Mouse (Mus musculus) thymus, postnatal 4 days (tissue): ENCODE data around the gene Mettl2.
A peak's percentile ranks its signal among the peaks of the same experiment; 100 is the strongest.
"Not testable (repeated sequence)": the region's sequence is repeated elsewhere in the genome, so short reads cannot be mapped to it uniquely, and the experiment has no call there.

ENCODE experiments used
- DNase-seq: peaks from one replicate; pipeline ENCODE4 v3.0.0; 2021

The Mettl2 gene

GRCm38 (mm10) chr11:105125735-105126519 is at the start of gene Mettl2:
Gene Mettl2, plus strand, starts transcription at chr11:105126425.
- DNase-seq = peak; percentile 89

GRCm38 (mm10) chr11:105112448-105112847 is 13.8 kb upstream of the Mettl2 start:
- DNase-seq = not testable (repeated sequence)

DNA sequence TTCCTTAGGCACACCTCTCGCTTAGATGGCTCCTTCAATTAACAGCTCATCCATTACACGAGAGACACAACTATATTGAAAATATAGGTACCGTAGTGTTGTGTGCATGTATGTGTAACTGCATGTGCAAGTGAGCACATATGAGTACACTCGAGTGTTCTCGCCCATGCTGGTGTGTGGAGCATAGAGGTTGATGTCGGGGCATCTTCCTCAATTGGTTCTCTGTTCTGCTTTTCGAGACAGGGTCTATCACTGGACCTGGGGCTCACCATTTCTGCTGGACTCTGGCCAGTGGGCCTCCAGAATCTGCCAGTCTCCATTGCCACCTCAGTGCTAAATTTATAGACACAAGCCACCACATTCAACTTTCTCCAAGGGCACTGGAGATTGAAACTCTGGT is 8.4 kb upstream of the Mettl2 start:
- no peak for DNase-seq

GRCm38 (mm10) chr11:105120551-105121061 is 5.6 kb upstream of the Mettl2 start:
- DNase-seq = no peak

DNA sequence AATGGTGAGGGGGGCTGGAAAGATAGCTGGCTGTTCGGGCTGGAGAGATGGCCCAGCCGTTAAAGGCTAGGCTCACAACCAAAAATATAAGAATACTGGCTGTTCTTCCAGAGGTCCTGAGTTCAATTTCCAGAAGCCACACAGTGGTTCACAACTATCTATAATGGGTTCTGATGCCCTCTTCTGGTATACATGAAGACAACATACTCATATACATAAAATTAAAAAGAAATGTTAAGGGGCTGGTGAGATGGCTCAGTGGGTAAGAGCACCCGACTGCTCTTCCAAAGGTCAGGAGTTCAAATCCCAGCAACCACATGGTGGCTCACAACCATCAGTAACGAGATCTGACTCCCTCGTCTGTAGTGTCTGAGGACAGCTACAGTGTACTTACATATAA is 4.4 kb upstream of the Mettl2 start:
- DNase-seq = not testable (repeated sequence)

GRCm38 (mm10) chr11:105123986-105124385 is 2.2 kb upstream of the Mettl2 start:
- peak; percentile 58 for DNase-seq

DNA sequence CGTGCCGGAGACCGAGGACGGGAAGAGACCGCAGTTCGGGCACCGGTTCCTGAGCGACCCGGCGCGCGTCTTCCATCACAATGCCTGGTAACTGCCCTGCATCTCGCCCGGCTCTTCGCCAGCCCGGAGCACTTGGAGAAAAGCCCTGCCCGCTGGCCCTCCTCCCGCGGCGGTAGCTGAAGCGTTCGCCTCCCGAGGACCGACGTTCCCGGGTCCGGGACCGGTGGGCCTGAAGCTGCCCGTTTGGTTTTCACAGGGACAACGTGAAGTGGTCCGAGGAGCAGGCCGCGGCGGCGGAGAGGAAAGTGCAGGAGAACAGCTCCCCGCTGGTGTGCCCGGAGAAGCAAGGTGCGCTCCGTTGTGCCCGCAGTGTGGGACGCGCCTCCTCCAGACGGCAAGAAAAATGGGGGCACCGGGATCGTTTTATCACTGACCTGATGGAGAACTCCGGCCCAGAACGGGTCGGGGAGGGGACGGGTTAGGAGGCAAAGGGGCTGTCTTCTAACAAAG is 350 bp downstream of the Mettl2 start:
- DNase-seq = peak; percentile 58

DNA sequence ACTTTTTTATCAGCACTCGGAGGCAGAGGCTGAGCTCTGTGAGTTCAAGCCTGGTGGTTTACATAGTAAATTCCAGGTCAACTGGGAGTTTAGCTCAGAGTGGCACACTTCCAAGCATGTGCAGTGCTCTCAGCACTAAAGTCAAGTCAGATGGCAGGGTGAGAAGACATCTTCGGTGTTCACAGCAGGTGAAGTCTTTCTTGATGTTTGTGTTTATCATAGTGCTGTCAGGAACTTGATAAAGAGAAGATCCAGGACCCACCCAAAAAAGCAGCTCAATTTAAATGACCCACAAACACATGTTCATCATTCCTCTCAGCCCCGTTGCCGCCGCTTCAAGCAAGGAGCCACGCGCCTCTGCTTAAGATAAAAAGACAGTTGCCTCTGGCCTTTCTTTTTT is 9.5 kb downstream of the Mettl2 start:
- no peak for DNase-seq

GRCm38 (mm10) chr11:105137255-105137654 is 11.0 kb downstream of the Mettl2 start:
- DNase-seq = not testable (repeated sequence)

DNA sequence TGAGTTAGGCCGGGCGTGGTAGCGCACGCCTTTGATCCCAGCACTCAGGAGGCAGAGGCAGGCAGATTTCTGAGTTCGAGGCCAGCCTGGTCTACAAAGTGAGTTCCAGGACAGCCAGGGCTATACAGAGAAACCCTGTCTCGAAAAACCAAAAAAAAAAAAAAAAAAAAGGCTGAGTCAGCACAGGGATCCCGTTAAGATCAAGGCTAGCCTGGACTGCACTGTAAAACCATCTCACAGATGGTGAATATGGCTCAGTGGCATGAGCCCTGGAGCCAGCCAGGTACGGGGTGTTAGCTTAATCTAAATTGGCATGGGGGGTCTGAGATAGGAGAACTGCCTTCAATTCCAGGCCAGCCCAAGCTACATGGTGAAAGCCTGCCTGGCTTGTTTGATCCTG is 14.3 kb downstream of the Mettl2 start:
- DNase-seq = not testable (repeated sequence)

DNA sequence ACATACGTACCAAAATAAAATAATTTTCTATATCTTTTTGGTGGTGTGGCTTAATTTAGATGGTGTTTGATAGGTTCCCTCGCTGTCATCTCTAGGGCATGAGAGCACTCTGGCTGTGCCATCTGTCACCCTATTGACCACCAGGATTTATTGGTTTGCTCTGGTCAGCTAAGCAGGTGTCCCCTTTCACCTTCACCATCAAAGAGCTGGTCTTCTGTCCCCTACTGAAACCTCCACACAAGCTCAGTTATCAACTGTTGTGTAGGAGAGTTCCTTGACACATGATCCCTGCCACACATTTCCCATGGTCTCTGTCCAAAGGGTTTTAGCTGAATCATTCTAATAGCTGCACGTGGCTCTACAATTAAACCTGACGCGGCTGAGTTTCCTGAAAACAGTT is 14.9 kb downstream of the Mettl2 start:
- DNase-seq = no peak

DNA sequence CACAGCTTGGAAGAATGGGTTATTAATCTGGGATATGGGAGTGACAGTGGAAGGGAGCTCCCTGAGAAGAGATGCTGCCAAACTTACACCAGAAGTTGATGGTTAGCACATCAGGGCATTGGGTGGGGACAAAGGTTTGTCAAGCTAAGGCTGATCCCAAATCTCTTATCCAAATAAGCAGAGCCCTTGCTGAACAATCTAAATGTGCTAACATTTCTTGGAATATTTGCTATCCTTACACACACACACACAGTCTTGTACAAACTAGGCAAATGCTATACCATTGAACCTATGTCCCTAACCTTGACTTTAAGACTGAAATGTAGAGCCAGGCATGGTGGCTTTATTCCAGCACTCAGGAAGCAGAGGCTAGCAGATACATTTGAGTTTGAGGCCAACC is 17.3 kb downstream of the Mettl2 start:
- DNase-seq = no peak

DNA sequence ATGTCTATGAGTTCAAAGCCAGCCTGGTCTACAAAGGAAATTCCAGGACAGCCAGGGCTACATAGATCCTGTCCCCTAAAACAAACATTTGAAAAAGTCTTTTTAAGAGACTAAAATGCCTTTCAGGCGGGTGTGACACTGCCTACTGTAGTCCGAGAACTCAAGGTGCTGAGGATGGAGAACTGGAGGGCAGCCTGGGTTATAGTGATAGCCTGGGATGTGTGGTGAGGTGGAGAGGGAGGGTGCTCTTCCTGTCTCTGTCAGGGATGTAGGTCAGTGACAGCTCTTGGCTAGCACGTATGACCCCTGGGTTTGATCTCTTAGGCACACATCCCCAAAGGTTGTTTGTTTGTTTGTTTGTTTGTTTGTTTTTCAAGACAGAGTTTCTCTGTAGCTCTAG is 17.9 kb downstream of the Mettl2 start:
- DNase-seq = no peak

DNA sequence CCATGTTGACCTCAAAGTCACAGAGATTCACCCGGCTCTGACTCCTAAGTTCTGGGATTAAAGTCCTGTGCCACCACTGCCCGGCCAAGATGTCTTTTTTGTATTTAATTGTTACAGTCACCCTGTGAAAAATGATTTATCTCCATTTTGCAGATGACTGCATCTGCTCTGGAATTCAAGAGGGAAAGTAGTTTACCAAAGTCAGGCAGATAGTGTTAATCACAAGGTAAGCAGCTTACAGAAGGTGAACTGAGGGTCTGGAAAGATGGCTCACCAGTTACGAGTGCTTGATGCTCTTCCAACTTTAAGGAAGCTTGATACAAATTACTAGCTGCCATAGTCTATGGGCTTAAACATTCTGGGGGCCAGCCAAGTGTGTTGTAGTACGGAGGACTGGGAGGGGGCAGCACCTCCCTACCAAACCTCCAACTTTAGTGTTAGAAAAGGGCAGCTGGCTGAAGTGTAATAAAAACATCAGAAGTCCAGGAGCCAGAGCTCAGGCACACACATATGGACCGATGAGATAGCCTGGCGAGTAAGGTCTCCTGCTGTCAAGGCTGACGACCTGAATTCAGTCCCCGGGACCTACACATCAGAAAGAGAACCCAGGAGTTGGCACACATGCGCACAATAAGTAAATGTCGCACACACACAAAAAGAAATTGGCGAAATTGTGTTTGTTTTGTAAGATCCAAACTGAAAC is 18.4 kb downstream of the Mettl2 start:
- no peak for DNase-seq

- no peak for DNase-seq
Observed at GRCm38 (mm10) chr11:105145211-105145610, 19.0 kb downstream of the Mettl2 start.

DNA sequence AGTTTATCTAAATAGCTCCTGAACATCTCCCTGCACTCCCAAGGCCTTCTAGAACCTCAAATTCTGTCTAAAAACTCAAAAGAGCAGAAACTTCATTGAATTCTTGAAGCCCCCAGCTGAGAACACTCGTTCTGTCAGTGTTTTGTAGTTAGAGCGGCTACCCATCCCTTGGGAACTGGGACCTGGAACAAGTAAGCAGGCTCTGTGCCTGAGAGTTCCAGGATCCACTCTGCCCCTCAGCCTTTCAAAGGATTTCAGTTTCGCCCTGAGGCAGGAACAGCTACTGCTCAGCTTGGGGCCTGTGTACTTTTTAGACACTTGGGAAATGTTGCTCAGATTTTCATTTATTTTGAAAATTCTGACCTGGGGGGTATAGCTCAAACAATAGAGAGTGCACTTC is 20.4 kb downstream of the Mettl2 start, which contains the start of gene Gm10842:
Gm10842 (plus strand) TSS at position 301 of the 400 bp plus-strand sequence.
- no peak for DNase-seq

- no peak for DNase-seq
Observed at GRCm38 (mm10) chr11:105149353-105149752, 23.1 kb downstream of the Mettl2 start.

GRCm38 (mm10) chr11:105149766-105150165 is 23.5 kb downstream of the Mettl2 start:
- DNase-seq = no peak

GRCm38 (mm10) chr11:105150691-105151090 is 24.5 kb downstream of the Mettl2 start:
- DNase-seq = no peak

DNA sequence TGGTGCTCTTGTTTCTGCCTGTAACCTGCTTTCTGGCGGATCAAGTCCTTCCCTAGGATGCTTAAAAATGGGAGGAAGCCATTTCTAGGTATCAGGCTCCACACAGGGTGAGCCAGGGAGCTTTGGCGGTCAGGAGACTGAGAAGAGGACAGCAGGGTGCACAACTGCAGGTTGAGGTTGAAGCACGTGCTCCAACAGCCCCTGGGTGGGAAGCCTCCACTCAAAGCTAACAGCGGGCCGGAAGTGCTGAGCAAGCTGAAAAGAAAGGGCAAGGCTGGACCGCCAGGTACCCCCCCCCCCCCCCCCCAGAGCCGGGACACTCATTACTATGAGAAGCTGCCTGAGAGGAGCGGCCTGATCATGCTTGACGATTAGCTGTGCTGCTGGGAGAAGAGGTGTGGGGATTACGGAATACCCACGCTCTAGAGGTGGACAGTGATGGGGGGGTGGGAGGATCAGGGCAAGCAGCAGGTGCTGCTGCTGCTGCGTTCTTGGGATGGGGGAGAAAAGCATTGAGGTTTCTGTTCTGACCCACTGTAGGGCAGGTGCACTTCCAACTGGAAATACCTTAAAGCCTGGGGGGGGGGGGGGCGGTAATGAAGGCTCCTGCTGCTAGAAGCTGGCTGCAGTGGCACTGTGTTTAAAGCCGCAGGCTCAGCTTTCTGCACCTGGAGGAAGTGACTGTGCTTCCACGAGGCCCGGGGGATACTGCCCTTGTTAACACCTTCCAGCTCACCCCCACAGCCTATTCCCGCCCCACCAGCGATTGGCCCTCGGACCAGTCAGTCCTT is 25.2 kb downstream of the Mettl2 start:
- DNase-seq = peak; percentile 64

DNA sequence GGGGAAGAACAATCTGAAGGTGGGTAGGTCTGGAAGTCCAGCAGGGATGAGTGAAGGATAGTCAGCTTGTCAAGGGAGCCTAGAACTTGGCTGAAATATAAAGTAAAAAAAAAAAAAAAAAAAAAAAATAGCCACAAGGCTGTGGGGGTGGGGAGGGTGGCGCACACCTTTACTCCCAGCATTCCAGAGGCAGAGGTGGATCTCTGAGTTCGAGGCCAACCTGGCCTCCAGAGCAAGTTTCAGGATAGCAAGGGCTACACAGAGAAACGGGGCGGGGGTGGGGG is 25.7 kb downstream of the Mettl2 start:
- DNase-seq = no peak

DNA sequence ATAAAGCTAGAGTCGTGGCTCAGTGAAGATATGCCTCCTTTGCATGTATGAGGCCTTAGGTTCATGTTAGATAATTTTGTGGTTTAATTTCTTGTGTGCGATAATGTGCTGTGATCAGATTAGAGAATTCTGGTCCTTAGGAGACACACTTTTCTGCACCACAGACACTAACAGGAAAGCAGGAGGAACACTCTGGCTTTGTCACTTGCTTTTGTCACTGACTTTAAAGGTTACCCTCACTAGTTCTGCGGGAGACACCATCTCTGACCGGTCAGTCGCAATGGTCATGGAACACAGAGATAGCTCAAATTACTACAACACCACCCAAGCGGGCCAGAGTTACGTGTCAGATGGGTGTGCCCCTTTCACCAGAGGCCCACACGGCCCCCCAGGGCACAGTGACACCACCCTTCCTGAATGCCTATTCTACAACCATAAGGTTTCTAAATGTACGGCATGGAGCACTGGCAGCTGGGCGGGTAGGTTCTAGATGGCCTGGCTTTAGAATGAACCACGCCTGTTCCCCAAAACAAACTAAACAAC is 26.2 kb downstream of the Mettl2 start:
- DNase-seq = no peak
